Mouse (Mus musculus): Measurements from ENCODE around the gene Anapc15-ps.
"Not testable (repeated sequence)": the region's sequence is repeated elsewhere in the genome, so short reads cannot be mapped to it uniquely, and the experiment has no call there.

Gene Anapc15-ps

DNA sequence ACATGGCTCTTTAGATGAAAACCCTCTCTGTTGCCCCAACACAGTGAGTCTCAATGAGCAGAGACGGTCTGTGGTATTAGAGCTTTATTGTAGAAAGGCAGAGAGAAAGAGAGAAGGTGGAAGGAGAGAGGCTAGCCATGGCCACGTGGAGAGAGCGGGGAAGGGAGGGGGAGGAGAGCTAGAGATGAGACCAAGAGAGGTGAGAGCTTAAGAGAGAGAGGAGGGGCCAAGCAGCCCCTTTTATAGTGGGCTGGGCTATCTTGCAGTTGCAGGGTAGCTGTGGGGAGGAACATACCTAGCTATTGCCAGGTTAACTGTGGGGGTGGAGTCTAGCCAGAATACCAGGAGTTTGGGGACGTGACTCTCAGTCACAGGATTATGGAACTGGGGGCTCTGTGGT lies 43.1 kb downstream of the Anapc15-ps start:
- DNase-seq (ENCODE audit: low spot score): not testable (repeated sequence)

- no peak for DNase-seq (ENCODE audit: low spot score)
Measured at GRCm38 (mm10) chr10:95628338-95628737, 44.9 kb downstream of the Anapc15-ps start.

- no peak for DNase-seq (ENCODE audit: low spot score)
Measured at GRCm38 (mm10) chr10:95627381-95627780, 45.9 kb downstream of the Anapc15-ps start.

DNA sequence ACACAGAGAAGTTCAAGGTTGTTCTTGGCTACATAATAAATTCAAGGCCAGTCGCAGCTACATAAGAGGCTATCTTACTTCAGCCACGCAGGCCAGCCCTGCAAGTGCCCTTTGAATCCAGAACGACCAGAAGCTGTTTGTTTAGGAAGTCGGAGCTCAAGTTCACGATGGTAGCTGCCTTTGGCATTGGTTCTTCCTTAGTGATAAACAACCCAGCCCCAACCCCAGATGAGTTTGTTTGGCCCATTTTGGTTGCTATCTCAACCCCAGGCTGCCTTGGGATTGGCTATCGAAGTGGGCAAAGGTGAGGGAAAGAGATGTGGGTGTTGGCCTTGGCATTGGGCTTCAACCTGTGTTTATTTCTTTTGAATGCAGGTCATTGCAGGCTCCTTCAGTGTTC lies 48.0 kb downstream of the Anapc15-ps start:
- no peak for DNase-seq (ENCODE audit: low spot score)

DNA sequence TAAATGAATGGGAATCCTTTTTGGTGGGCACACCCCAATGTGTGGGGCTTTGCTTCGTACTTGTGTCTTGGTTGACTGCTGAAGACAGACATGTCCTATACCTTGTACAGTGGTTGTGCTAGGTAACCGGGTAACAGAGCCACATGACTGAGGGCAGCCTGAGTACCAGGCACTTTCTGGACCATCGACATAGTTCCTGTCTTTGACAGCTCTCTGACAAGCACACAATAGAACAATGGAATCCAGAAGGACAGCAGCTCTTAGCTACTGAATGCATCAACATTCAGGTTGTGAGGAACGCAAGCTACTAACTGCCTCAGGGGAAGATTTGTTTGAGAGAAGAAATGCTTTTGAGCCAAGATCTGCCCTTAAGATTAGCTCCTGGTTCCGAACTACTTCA lies 49.2 kb downstream of the Anapc15-ps start:
- no peak for DNase-seq (ENCODE audit: low spot score)

GRCm38 (mm10) chr10:95623518-95623905 lies 49.7 kb downstream of the Anapc15-ps start:
- DNase-seq (ENCODE audit: low spot score): no peak
